Mouse (Mus musculus): Measurements from ENCODE around the gene Nkx2-5.

Nkx2-5 gene

GRCm38 (mm10) chr17:26788986-26789385 lies 55.8 kb downstream of the Nkx2-5 start:
- no peak for DNase-seq (ENCODE audit: low read depth)
